Mouse (Mus musculus): ENCODE measurements around the gene Ninj2. TPM values are rescaled to one million over a fixed set of nuclear protein-coding genes. Genes with fewer than 3 reads are reported as not detected.

Gene Ninj2
- polyA plus RNA-seq, 2 experiments, result 1.7 to 1.9 TPM

- no peak overlapping the region for H3K9ac ChIP-seq (ENCODE audit: low read depth, low read length, severe bottlenecking)
- H3K27ac ChIP-seq (replicated peaks; ENCODE audit: low read depth, low read length), result no peak overlapping the region
- H3K27me3 ChIP-seq (ENCODE audit: control insufficient read depth, insufficient read depth, low read length), result no peaks in the 10 kb centered on the region
- peaks cover 8% of the 10 kb centered on the region; the same call in 1 of the 2 replicates for H3K4me1 ChIP-seq (ENCODE audit: control insufficient read depth, insufficient read depth, low read length)
- H3K4me2 ChIP-seq (replicated peaks; ENCODE audit: low read depth, low read length, severe bottlenecking), result no peak overlapping the region
- H3K4me3 ChIP-seq (replicated peaks; ENCODE audit: low read length), result no peak overlapping the region
- no peaks in the 10 kb centered on the region for H3K36me3 ChIP-seq (ENCODE audit: control insufficient read depth, insufficient read depth, low read length)
- no peaks in the 10 kb centered on the region for H3K9me3 ChIP-seq (ENCODE audit: control insufficient read depth, low read length)
- ATAC-seq (ENCODE audit: low FRiP score, low read depth), result no peak
- no peak for TF ChIP-seq POLR2A (IDR thresholded peaks at IDR 0.05; ENCODE audit: borderline replicate concordance, extremely low read depth, insufficient read depth, insufficient read length)
- 71% methylated on average over 9 of the region's 9 CpGs for WGBS
- DNase-seq (ENCODE audit: low spot score), result no peak
Measured at GRCm38 (mm10) chr6:120094091-120094776, 1.1 kb downstream of the Ninj2 start.

DNA sequence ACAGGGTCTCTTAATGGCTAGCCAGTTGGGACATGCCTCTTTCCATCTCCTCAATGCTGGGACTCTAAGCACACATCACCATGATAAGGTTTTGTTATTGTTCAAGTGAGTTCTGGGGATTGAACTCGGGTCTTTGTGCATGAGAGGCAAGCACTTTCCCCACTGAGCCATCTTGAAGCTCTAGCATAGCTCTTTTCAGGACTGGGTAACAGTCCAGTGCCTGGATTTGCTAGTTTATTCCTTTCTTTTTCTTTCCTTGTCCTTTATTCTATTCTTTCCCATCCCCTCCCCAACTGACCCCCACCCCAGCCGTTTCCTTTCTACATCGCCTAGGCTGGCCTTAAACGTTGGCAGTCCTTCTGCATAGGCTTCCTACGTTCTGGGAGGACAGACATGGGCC lies 1.9 kb downstream of the Ninj2 start:
- WGBS, result 81% methylated on average over 5 of the region's 5 CpGs

DNA sequence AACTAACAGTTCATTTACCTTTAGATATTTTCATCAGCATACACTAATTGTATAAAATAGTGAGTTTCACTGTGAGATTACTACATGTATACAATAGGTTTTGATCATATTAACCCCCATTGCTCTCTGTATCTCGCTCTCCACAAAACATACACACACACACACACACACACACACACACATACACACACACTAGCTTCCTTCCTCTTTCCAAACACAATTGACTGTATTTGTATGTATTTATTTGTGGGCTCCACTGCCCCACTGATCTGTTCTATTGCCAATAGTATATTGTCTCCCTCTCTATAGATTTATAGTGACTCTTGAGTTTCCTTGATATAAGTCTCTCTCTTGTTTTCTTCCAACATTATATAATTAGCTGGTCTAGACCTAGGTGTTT lies 2.4 kb downstream of the Ninj2 start:
- H3K4me1 ChIP-seq (ENCODE audit: control insufficient read depth, insufficient read depth, low read length), result peaks cover 8% of the 10 kb centered on the region; the same call in 1 of the 2 replicates
- 90% methylated on average over 1 of the region's 1 CpGs for WGBS
- no peak overlapping the region for H3K9ac ChIP-seq (ENCODE audit: low read depth, low read length, severe bottlenecking)
- no peaks in the 10 kb centered on the region for H3K27me3 ChIP-seq (ENCODE audit: control insufficient read depth, insufficient read depth, low read length)
- ATAC-seq (ENCODE audit: low FRiP score, low read depth), result no peak
- H3K36me3 ChIP-seq (ENCODE audit: control insufficient read depth, insufficient read depth, low read length), result no peaks in the 10 kb centered on the region
- H3K4me2 ChIP-seq (replicated peaks; ENCODE audit: low read depth, low read length, severe bottlenecking), result no peak overlapping the region
- TF ChIP-seq POLR2A (IDR thresholded peaks at IDR 0.05; ENCODE audit: borderline replicate concordance, extremely low read depth, insufficient read depth, insufficient read length), result no peak
- H3K4me3 ChIP-seq (replicated peaks; ENCODE audit: low read length), result no peak overlapping the region
- H3K9me3 ChIP-seq (ENCODE audit: control insufficient read depth, low read length), result no peaks in the 10 kb centered on the region
- DNase-seq (ENCODE audit: low spot score), result no peak
- no peak overlapping the region for H3K27ac ChIP-seq (replicated peaks; ENCODE audit: low read depth, low read length)

More for the DNA sequence above, 1.9 kb downstream of the Ninj2 start:
- Histone ChIP-seq H3K4me3 (replicated peaks; ENCODE audit: low read length) (no peak overlapping the region), H3K9ac (ENCODE audit: low read depth, low read length, severe bottlenecking) (no peak overlapping the region), H3K9me3 (ENCODE audit: control insufficient read depth, low read length) (no peaks in the 10 kb centered on the region), H3K27me3 (ENCODE audit: control insufficient read depth, insufficient read depth, low read length) (no peaks in the 10 kb centered on the region), H3K36me3 (ENCODE audit: control insufficient read depth, insufficient read depth, low read length) (no peaks in the 10 kb centered on the region), H3K4me2 (replicated peaks; ENCODE audit: low read depth, low read length, severe bottlenecking) (no peak overlapping the region), H3K4me1 (ENCODE audit: control insufficient read depth, insufficient read depth, low read length) (peaks cover 8% of the 10 kb centered on the region; the same call in 1 of the 2 replicates), H3K27ac (replicated peaks; ENCODE audit: low read depth, low read length) (no peak overlapping the region)
- no peak for ATAC-seq (ENCODE audit: low FRiP score, low read depth)
- no peak for DNase-seq (ENCODE audit: low spot score)
- TF ChIP-seq POLR2A (IDR thresholded peaks at IDR 0.05; ENCODE audit: borderline replicate concordance, extremely low read depth, insufficient read depth, insufficient read length), result no peak

DNA sequence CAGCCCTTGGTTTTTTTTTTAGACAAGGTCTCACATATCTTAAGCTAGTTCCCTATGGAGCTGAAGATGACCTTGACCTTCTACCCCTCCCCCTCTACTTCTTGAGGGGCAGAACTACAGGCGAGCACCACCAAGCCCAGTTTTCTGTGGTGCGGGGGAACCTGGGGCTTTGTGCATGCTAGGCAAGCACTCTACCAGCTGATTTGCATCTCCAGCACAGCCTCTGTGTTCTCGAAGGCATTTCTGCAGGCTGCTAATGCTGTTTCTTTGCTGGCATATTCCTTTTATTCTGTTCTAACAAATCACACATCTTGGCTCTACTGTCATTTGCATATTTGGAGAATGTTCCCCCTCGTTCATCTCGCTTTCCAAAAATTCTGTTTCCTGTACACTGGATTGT lies 6.2 kb downstream of the Ninj2 start:
- TF ChIP-seq POLR2A (IDR thresholded peaks at IDR 0.05; ENCODE audit: borderline replicate concordance, extremely low read depth, insufficient read depth, insufficient read length), result no peak
- no peak overlapping the region for H3K9ac ChIP-seq (ENCODE audit: low read depth, low read length, severe bottlenecking)
- H3K4me2 ChIP-seq (replicated peaks; ENCODE audit: low read depth, low read length, severe bottlenecking), result no peak overlapping the region
- no peak for DNase-seq (ENCODE audit: low spot score)
- WGBS, result 82% methylated on average over 5 of the region's 5 CpGs
- no peaks in the 10 kb centered on the region for H3K9me3 ChIP-seq (ENCODE audit: control insufficient read depth, low read length)
- H3K4me3 ChIP-seq (replicated peaks; ENCODE audit: low read length), result no peak overlapping the region
- no peaks in the 10 kb centered on the region for H3K36me3 ChIP-seq (ENCODE audit: control insufficient read depth, insufficient read depth, low read length)
- H3K4me1 ChIP-seq (ENCODE audit: control insufficient read depth, insufficient read depth, low read length), result no peaks in the 10 kb centered on the region
- H3K27ac ChIP-seq (replicated peaks; ENCODE audit: low read depth, low read length), result no peak overlapping the region
- ATAC-seq (ENCODE audit: low FRiP score, low read depth), result no peak
- H3K27me3 ChIP-seq (ENCODE audit: control insufficient read depth, insufficient read depth, low read length), result no peaks in the 10 kb centered on the region

DNA sequence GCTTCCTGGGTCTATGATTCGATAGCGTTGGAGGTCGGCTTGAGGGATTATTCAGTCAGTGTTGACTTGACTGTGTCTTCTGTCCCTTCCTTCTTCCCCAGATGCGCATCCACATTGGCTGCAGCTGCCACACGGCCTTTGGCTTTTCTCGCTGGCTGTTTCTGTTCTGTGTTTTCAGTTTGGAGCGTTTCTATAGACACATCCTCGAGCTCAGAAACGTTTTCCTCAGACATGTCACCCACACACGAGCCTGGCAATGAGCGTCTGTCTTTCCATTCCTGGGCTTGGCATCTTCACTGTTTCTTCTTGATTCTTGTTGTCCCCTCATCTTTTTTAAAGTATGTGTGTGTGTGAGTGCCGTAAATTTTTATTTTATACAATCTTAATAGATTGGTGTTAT lies 8.1 kb downstream of the Ninj2 start:
- Histone ChIP-seq H3K4me3 (replicated peaks; ENCODE audit: low read length) (no peak overlapping the region), H3K27me3 (ENCODE audit: control insufficient read depth, insufficient read depth, low read length) (no peaks in the 10 kb centered on the region), H3K9me3 (ENCODE audit: control insufficient read depth, low read length) (no peaks in the 10 kb centered on the region), H3K4me1 (ENCODE audit: control insufficient read depth, insufficient read depth, low read length) (no peaks in the 10 kb centered on the region), H3K36me3 (ENCODE audit: control insufficient read depth, insufficient read depth, low read length) (no peaks in the 10 kb centered on the region), H3K4me2 (replicated peaks; ENCODE audit: low read depth, low read length, severe bottlenecking) (no peak overlapping the region), H3K9ac (ENCODE audit: low read depth, low read length, severe bottlenecking) (no peak overlapping the region), H3K27ac (replicated peaks; ENCODE audit: low read depth, low read length) (no peak overlapping the region)
- no peak for TF ChIP-seq POLR2A (IDR thresholded peaks at IDR 0.05; ENCODE audit: borderline replicate concordance, extremely low read depth, insufficient read depth, insufficient read length)
- 84% methylated on average over 12 of the region's 12 CpGs for whole genome bisulfite sequencing
- ATAC-seq (ENCODE audit: low FRiP score, low read depth) (no peak), DNase-seq (ENCODE audit: low spot score) (no peak)

Measured in limb, embryonic 14.5 days (tissue).